Mouse (Mus musculus) megakaryocyte, adult 5-6 weeks (primary cell): ENCODE results near the gene Tom1l2. TPM values are rescaled to one million over a fixed set of nuclear protein-coding genes. Genes with fewer than 3 reads are reported as not detected.

ENCODE experiments used
- ATAC-seq: 2 replicates; pipeline ENCODE4 v1.8.0; 2016; ENCODE audit warnings: mild to moderate bottlenecking, inconsistent platforms; ENCODE audit not compliant: poor library complexity, severe bottlenecking
- total RNA-seq, 2 experiments: library from RNA; stranded (forward) in 1 of 2; stranded (reverse) in 1 of 2; fragments of 153-499, 151-499 nt in 1 of 2; fragments of 221-1000, 200-1000 nt in 1 of 2; gene quantifications; 2 replicates each; pipeline versions ENCODE4 v1.2.3 to v1.2.4; 2015 to 2017

Tom1l2 gene
- total RNA-seq, 2 experiments from 2014 or later, result 4.3 to 6.0 TPM

DNA sequence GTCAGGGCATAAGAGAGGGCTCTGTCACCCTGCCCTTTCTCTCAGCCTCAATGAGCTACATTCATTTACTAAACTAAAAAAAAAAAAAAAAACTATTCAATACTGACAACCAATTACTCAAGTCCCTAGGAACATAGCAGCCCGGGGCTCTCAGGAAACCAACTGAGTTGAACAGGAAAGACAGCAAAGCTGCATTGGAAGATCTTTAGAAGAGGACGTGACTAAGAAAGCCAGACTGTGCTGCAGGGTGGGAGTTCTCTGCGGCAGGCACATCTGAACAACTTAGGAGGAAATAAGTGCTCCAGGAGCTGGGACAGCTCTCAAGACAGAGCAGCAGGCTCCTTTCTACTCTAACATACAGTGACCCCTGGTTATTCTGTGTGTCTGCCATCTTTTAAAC is 84.1 kb downstream of the Tom1l2 start:
- ATAC-seq, result no peak

DNA sequence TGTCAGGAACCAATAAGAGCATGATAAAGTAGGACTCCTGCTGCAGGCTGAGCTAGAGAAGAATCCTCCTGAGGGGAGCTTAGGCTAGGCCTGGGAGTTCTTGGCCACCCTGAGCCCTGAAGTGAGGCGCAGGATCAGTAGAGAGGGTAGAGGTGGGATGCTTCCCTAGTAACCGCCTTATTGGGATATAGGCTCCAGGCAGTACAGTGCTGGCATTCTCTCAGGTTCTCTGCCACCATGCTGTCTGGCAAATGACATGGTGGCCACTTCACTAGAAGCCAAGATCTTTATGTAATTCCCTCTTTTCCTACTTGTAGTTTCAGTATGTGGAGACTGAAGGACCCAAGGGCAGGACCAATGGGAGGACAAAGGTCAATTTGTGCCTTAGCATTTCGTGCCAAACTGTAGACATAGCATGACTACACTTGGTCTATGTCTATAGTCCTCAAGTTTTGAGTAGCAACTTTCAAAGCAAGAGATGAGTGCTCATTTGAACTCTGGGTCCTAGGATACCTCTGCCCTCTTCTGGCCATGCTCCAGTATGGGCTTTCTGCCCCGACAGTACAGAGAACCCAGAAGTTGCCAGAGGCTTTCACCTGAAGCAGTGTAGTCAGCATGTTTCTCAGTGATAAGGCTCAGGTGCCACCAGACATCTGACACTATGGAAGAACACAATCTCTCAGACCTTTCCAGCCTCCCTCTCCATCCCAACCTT is 87.3 kb downstream of the Tom1l2 start:
- no peak for ATAC-seq

DNA sequence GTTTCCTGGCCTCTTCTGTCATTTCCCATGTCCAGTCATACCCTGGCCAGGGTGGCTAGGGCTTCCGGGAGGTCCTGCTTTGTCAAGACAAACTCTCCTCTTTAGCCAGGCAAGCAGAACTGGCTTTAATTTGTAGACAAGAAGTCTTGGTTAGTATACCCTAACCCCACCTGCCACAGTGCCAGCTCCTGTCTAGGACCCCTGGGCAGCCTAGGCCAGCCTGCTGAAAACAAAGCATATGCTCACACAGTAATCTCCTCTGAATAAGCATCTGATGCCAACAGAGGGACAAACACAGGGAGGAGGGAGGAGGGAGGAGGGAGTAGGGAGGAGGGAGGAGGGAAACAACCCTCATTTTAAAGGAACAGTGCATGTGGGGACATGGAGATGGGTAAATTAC is 88.1 kb downstream of the Tom1l2 start:
- no peak for ATAC-seq

DNA sequence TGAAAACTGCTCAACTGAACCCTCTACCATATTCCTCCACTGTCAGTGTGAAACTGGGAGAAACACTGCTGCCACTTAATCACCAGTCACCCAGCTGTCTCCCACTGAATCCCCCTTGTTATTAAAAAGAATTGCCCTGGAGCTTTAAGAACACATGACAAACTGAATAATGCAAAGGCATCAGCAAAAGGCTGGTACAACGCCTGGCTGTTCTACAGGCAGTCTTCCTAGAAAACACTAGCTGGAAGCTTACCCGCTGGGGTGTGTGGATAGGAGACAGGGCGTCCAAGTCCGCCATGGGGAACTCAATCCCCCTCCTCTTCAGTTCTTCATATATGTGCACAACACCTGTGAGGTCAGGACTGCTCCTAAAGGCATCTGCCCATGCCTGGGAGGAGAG is 90.3 kb downstream of the Tom1l2 start:
- ATAC-seq, result no peak

DNA sequence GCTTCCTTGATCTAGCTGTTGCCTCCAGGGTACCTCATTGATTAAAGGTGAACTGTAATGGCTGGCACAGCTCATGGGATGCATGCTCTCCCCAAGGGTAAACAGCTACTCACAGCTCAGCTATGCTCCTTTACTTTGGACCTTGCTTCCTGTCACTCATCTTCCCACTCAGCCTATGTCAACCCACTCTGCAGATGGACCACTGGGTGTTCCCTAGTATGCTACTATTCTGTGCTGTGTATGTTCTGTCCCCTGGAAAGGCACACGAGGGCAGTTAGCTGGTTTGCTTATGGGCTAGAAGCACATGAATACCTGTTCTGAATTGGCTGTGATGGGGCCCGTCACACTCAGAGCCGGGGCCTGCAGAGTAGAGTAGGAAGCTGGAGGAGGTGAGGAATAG is 92.0 kb downstream of the Tom1l2 start:
- ATAC-seq, result no peak

DNA sequence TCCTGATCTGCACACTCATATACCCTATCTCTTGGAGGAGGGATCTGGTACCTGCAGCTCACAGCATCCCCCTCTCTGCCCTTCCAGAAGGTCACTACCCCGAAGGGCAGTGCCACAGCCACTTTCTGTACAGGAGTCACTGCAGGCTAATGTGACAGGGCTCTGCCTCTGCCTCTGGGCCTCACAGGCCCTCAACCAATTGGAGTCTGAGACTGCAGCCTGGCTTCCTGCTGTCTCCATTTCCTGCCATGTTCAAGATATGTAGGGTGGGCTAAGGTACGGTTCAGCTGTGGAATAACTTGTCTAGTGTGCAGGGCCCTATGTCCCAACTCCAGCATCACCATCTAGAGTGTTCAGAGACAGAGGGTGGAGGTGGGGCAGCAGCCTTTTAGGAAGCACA is 95.0 kb downstream of the Tom1l2 start:
- no peak for ATAC-seq

DNA sequence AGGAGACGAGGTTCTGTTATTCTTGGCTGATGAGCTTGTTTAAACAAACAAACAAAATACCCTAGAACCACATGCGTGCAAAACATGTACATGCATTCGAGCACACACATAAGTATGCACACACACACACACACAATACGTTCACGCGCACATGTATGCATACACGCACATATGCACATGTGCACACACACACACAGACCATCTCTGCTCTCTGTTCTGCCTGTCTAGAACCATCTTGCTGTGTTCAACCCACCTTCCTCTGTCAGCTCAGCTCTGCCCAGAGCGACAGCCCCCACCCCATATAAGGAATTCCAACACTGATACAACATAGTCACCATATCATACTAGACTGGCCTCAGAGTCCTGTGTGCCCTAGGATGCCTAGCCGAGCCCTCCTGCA is 96.0 kb downstream of the Tom1l2 start:
- ATAC-seq, result no peak

DNA sequence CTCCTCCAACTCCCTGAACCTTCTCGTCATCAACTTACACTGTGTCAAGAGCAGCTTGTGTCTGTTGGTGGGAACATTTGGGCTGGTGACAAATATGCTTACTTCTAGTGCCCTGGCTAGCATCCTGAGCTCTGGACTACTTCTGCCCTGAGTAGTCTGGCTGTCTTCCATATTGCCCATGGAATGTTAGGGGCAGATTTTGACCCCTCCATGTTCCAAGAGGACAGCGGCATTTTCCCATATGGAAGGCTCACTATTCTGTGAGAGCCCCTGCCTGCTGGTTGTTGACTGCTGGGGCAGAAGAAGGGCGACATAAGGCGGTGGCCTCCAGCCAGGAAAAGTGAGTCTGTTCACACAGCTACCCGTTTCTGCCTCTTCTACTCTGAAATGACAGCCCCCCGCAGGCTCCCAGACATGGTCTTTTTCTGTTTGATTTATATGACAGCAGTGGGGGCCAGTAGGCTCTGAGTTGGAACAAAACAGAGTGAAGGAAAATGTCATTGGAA is 96.5 kb downstream of the Tom1l2 start:
- no peak for ATAC-seq

DNA sequence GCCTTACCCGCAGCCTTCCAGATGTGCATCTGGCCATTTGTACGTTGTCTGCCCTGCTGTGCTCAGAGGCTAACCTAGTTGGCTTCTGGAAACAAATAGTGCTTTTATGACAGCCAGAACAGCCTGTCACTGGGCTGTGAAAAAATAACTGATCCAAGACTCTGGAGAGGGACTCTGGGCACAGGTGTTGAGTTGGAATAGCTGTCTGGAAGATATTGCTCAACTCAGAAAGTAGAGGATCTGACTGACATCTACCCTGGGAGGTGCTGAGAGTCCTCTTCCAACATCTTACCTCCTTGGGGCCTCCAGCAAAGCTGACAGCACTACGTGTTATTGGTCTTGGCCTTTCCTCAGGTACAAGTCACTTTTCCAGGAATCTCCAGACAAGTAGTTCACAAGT is 97.1 kb downstream of the Tom1l2 start:
- no peak for ATAC-seq

DNA sequence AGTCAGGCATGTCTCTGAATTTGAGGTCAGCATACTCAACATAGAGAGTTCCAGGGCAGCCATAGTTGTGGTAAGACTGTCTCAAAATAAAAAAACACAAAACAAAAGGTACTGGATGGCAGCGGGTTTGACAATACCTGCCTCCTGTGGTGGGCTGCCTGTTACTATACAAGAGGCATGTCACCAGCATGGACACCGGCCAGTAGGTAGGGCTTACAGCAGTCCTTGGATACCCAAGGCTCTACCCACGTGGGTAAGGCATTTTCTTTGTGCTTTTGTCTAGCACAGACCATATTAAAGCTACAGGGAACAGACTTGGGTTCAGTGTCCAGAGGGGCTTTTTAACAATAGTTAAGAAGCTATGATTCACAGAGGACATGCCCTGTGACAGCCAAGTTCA is 97.5 kb downstream of the Tom1l2 start:
- no peak for ATAC-seq

DNA sequence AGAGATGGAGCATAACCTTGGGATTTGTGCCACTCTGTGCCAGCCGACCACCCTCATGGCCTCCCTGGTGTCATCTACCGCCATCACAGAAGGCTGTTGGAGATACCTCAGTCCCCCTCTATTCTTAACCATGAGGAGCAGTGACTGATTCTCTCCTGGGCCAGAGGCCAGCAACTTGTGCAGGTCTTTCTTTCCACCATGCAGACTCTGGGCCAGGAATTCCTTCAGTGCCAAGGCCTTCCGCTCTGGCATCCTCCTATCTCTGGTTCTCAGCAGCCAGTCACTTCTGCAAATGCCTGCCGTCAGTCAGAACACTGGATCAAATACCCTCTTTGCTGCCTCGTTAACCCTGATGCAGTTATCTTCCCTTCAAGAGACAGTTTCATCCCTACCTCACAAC is 98.4 kb downstream of the Tom1l2 start:
- ATAC-seq, result no peak

DNA sequence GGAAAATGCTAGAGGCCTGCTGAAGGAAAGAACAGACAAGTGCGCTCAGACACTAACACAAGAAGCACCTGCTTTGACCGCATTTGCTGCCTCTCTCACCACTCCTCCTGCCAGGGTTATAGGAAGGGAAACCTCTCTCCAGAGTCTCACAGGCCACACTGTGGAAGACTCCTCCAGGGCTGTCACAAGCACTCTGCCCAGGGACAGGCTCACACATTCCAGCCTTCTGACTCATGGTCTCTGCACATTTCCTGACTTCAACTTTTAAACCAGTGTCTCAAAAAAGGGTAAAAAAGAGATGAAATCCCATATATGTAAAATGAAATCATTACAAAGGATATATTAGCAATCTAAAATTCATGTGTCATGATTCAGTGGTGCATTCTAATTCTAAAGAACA is 99.2 kb downstream of the Tom1l2 start:
- no peak for ATAC-seq

DNA sequence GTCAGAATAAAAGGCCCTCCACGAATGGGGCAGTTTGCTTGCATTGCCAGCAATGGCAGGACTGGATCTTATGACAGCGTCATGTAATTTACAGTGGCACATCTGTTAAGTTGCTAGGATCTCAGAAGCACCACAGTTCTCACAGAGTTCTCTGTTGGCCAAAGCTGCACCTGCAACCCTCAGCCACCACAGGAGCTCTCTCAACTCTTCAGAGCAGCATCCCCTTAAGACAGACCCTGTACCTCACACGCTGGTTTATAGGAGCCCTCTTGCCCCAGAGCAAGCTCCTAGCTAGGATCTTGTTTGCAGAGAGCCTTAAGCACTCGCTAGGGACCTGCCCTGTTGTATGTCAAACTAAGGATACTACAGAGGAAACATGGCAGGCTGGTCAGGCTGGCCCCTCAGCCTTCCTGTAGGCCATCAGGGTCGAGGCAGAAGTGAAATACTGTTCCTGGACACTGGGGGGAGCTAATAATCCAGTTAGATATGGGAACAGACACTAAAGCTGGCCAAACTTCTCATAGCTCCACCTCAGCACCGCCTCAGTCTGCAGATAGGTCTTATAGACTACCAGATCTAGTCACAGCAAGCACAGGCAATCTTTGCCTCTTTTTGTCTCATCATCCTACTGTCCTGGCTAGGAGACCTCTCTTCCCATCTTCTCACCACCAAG is 101.6 kb downstream of the Tom1l2 start:
- ATAC-seq, result peak; percentile 62; the same call in 1 of the 2 replicates

DNA sequence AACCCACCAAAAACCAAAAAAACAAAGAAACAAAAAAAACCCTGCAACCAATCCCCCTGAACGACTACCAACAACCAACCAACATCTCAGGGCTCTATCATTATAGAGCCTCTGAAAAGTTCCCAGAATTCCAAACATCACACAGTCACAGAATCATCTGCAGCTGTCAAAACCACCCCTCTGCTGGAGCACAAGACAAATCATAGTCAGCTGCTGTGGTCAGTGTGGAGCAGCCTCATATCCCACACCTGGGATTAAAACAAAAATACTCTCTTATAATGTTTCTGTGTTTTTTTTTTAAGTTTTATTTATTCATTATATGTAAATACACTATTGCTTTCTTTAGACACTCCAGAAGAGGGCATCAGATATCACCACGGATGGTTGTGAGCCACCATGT is 102.8 kb downstream of the Tom1l2 start:
- ATAC-seq, result no peak

DNA sequence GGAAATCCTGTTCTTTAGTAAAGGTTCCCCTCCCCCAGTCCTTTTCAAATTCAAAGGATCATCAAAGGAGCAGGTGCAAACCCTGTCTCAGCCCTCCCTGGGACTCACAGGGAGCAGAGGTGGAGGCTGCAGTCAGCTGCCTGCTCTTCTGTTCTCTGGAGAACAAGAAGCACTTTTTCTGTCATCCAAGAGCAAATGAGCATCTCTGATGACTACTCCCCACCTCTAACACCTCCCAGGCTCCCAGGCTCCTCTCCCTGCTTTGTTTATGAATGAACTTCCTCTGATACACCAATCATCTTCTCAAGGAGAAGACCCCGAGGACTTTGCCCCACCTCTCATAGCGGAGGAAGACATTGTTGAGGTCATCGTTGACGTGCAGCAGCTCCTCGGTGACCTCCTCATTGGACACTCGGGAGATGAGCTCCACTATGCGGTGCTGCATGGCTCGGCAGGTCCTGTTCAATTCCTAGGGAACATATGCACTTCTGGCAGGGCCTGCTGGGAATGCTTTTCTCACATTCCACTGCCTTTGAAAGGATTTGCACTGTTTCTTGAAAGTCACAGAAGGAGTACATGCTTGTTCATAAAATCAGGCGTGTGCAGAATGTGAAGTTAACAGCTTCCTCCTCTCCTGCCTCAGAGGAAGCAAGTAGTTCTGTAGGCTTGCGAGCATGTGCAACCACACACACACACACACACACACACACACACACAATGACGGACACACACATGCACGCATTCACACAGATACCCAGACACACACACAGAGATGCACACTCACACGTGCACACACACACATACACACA is 103.9 kb downstream of the Tom1l2 start:
- no peak for ATAC-seq

DNA sequence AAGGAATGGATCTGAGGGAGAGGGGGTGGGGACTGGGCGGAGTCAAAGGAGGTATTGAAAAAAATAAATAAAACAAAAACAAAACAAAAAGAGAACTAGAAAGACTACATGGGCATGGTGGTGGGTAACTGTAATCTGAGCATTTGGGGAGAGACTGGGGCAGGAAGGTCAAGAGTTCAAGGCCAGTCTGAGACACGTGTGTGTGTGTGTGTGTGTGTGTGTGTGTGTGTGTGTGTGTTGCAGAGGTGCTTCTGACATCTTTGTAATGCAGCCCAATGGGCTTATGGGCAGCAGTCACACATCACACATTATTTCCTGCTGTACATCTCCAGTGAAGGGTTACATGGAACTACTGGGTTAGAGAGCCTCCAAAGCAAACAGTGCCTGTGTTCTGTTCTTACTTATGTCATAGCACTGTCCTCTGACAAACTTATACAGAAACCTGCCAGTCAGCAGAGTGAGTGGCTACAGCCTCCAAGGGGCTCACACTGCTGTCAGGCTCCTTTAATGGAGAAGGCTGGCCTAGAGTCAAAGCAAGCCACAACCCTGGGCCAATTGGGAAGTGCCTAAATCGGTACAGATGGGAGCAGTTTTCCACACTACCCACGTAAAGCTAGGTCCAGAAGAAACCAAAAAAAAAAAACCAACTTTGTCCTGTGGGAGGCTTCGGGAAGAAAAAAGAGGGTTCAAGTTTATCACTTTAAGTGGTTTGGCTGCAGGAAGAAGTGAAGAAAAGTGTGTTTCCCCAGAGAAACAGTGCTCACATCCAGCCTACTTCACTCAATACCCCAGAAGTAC is 104.8 kb downstream of the Tom1l2 start:
- ATAC-seq, result no peak

DNA sequence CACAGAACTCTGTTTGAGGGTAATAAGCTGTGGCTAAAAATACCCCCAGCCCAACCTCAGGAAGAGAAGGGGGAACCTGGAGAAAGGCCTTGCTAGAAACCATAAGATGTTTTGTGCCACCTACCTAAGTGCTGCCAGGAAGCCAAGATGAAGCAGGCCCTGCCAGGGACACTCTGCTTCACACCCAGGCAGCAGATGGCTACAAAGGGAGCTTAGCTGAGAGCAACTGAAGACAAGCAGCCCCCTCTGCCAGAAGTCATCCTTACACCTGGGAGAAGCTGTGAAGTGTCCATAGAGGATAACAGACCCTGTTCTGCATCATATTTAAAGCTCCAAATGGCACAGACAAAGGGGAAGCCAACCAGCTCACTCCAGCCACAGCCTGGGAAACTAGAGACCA is 106.6 kb downstream of the Tom1l2 start:
- ATAC-seq, result no peak

DNA sequence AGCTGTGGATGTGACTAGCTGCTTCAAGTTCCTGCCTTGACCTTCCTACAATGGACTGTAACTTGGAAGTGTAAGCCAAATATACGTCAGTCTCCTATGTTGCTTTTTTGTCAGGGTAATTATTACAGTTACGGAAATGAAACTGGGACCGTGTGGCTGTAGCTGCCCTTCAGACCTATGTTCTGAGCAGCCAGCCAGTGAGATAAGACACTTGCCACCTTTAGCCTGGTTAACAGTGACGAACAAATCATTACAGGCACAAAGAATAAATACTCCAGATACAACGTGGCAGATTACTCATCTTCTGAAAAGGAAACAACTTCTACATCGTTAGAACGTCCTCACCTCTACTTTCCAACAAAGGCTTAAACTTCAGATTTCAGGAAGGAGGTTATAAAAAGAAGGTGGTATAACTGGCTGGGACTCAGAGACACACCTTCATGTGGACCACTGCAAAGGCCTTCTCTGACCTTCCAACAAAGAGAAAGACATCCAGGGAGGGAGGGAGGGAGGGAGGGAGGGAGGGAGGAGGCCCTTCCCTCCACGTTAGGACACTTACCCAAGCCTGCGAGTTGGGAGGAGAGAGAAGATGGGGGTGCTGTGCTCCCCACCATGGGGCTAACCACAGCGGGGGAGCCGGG is 108.1 kb downstream of the Tom1l2 start:
- ATAC-seq, result no peak

DNA sequence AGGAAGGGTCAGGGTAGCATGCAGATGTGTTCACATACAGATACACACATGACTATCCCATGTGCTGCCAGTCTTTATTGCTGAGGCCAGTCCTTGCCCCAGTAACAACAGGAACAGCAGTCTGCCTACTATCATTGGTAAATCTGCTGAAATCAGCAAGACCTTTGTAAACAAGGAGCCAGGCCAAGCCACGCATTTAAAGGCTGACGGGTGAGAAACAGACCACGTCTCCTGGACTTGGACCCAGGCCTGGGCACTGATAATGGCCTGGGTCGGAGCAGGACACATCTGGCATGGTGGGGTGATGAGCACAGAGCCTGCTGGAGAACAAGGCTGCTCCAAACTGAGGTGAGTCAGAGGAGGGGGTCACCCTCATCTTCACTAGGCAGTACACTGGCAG is 112.2 kb downstream of the Tom1l2 start:
- no peak for ATAC-seq

DNA sequence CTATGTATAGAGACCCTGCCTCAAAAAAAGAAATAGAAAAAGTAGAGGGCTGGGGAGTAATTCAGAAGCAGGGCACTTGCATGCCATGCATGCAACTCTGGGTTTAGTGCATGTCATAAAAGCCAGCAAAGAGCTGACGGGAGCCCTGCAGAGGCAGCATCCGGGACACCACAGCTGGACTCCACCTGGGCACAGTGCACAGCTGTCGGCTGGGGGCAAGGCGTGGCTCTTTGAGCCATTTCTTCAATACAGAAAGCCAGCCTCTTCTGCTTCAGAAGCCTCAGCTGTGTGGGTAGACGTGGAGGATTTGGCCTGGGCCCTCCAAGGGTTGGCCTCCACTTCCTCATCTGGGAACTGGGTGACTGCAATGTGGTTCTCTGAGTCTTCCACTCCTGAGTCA is 117.4 kb downstream of the Tom1l2 start:
- no peak for ATAC-seq
